Mouse (Mus musculus): ENCODE results near the gene Kin.

GRCm38 (mm10) chr2:10071751-10072150, 8.6 kb upstream of the Kin start:
- no peak for TF ChIP-seq EP300 (IDR thresholded peaks at IDR 0.05)
- TF ChIP-seq CTCF (IDR thresholded peaks at IDR 0.05) = no peak

Data from lung, postnatal 0 days (tissue).